Mouse (Mus musculus) inflammation-experienced regulatory T-cells, adult 6 months (primary cell): ENCODE data around the gene Agpat3. TPM values are rescaled to one million over a fixed set of nuclear protein-coding genes. Genes with fewer than 3 reads are reported as not detected.

ENCODE experiments used
- ATAC-seq: one replicate; pipeline ENCODE4 v1.8.0; 2017
- polyA plus RNA-seq, 3 experiments: library from polyadenylated mRNA; unstranded; fragments of 100-300 nt; shearing (Covaris generic); gene quantifications; one replicate each; pipeline ENCODE4 v1.2.1; 2017

The Agpat3 gene
- polyA plus RNA-seq, 3 experiments from 2014 or later: 93.9 to 109 (median 101) TPM

GRCm38 (mm10) chr10:78293576-78293975 is 58.7 kb downstream of the Agpat3 start:
- no peak for ATAC-seq

GRCm38 (mm10) chr10:78292381-78292780 is 59.9 kb downstream of the Agpat3 start:
- no peak for ATAC-seq

GRCm38 (mm10) chr10:78290730-78291535 is 61.4 kb downstream of the Agpat3 start:
- ATAC-seq: no peak

GRCm38 (mm10) chr10:78288896-78289295 is 63.4 kb downstream of the Agpat3 start:
- no peak for ATAC-seq

- ATAC-seq: no peak
These were observed 64.2 kb downstream of the Agpat3 start for GRCm38 (mm10) chr10:78288135-78288534.

GRCm38 (mm10) chr10:78287465-78288132 is 64.7 kb downstream of the Agpat3 start:
- ATAC-seq: no peak

GRCm38 (mm10) chr10:78285959-78286358 is 66.3 kb downstream of the Agpat3 start:
- no peak for ATAC-seq

GRCm38 (mm10) chr10:78285409-78285808 is 66.9 kb downstream of the Agpat3 start:
- no peak for ATAC-seq

- no peak for ATAC-seq
These were observed 67.5 kb downstream of the Agpat3 start for GRCm38 (mm10) chr10:78284812-78285211.

GRCm38 (mm10) chr10:78282411-78282810 is 69.9 kb downstream of the Agpat3 start:
- no peak for ATAC-seq

GRCm38 (mm10) chr10:78280486-78280885 is 71.8 kb downstream of the Agpat3 start:
- no peak for ATAC-seq

GRCm38 (mm10) chr10:78279210-78279609 is 73.1 kb downstream of the Agpat3 start:
- peak; percentile 71 for ATAC-seq

- ATAC-seq: no peak
These were observed 74.5 kb downstream of the Agpat3 start for GRCm38 (mm10) chr10:78277835-78278234.

GRCm38 (mm10) chr10:78276242-78276641 is 76.0 kb downstream of the Agpat3 start:
- no peak for ATAC-seq

- no peak for ATAC-seq
These were observed 79.4 kb downstream of the Agpat3 start for GRCm38 (mm10) chr10:78272932-78273331.

- no peak for ATAC-seq
These were observed 86.4 kb downstream of the Agpat3 start for GRCm38 (mm10) chr10:78265881-78266280.

- ATAC-seq: no peak
These were observed 87.6 kb downstream of the Agpat3 start for GRCm38 (mm10) chr10:78264735-78265134.

- no peak for ATAC-seq
These were observed 91.2 kb downstream of the Agpat3 start for GRCm38 (mm10) chr10:78260916-78261650.

GRCm38 (mm10) chr10:78260322-78260721 is 92.0 kb downstream of the Agpat3 start:
- no peak for ATAC-seq

- ATAC-seq: no peak
These were observed 92.6 kb downstream of the Agpat3 start for GRCm38 (mm10) chr10:78259702-78260101.

GRCm38 (mm10) chr10:78259230-78259629 is 93.1 kb downstream of the Agpat3 start:
- no peak for ATAC-seq

- ATAC-seq: no peak
These were observed 94.1 kb downstream of the Agpat3 start for GRCm38 (mm10) chr10:78258142-78258675.

- no peak for ATAC-seq
These were observed 96.6 kb downstream of the Agpat3 start for GRCm38 (mm10) chr10:78255646-78256059.
